In the genomic region with DNA sequence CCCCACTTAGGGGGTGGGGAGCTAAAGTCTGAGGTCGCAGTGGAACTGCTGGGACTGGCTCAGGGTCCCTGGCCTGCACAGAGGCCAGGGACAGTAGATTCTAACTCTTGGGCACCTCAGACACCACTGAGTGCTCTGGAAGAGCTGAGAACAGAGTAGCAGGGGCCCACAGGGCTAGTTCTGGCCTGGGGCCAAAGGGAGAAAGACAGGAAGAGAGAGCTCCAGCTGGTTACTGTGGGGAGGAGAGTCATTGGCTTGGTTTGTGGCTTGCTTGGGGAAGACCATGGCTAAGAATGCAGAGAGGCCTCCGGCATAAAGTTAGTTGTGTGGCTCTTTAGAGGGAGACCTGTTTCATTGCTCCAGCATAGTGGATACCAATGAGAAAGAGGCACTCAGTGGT, we compare ENCODE assay signal across 13 mouse cellular contexts. TPM values are rescaled to one million over a fixed set of nuclear protein-coding genes. Genes with fewer than 3 reads are reported as not detected.
DNase-seq lines count a peak whose midpoint lies in the region; ATAC-seq and TF ChIP-seq lines count a peak whose summit lies in the region.
"Had no signal": no experiment of that assay in that cellular context is flagged by ENCODE, and none has a peak within 500 bp of the region (broad histone marks: within the 10 kb centered on the region; RNA-seq: fewer than 3 reads in every experiment).

No protein-coding gene starts in this region.

- peaks cover 2% of the 10 kb centered on the region; the same call in 1 of the 2 replicates for H3K4me1 ChIP-seq in intestine, embryonic 15.5 days (replicated peaks)
- no peaks in the 10 kb centered on the region for H3K4me1 ChIP-seq in stomach, postnatal 0 days (replicated peaks; ENCODE audit: control insufficient read depth, insufficient read depth)
- H3K4me1 ChIP-seq in forebrain, embryonic 11.5 days (replicated peaks; ENCODE audit: control insufficient read depth, insufficient read depth, low read length): no peaks in the 10 kb centered on the region
- H3K4me1 ChIP-seq: limb, embryonic 12.5 days; midbrain, embryonic 15.5 days had no signal

- no peak overlapping the region for H3K27ac ChIP-seq in intestine, embryonic 15.5 days
- no peak overlapping the region for H3K27ac ChIP-seq in stomach, postnatal 0 days (replicated peaks)
- no peak overlapping the region for H3K27ac ChIP-seq in forebrain, embryonic 11.5 days (ENCODE audit: low read depth, low read length)
- H3K27ac ChIP-seq: limb, embryonic 12.5 days; midbrain, embryonic 15.5 days had no signal

- H3K27me3 ChIP-seq in intestine, embryonic 15.5 days (replicated peaks): no peaks in the 10 kb centered on the region
- H3K27me3 ChIP-seq in stomach, postnatal 0 days (ENCODE audit: control insufficient read depth, insufficient read depth, low read length): no peaks in the 10 kb centered on the region
- no peaks in the 10 kb centered on the region for H3K27me3 ChIP-seq in forebrain, embryonic 11.5 days (ENCODE audit: control insufficient read depth, insufficient read depth, low read length)
- H3K27me3 ChIP-seq: limb, embryonic 12.5 days; midbrain, embryonic 15.5 days had no signal

- peak; percentile 51; the same call in 1 of the 2 replicates for ATAC-seq in intestine, embryonic 15.5 days
- 0 out of 2 replicates have a peak, but pooled peaks have one; percentile 21 for ATAC-seq in stomach, postnatal 0 days (ENCODE audit: low FRiP score, low TSS enrichment)
- no peak for ATAC-seq in frontal cortex, adult (ENCODE audit: low TSS enrichment)
- ATAC-seq in forebrain, embryonic 11.5 days (replicated peaks; ENCODE audit: low FRiP score): no peak

- H3K9me3 ChIP-seq in intestine, embryonic 15.5 days: no peaks in the 10 kb centered on the region
- H3K9me3 ChIP-seq in stomach, postnatal 0 days (ENCODE audit: control insufficient read depth, low read length): no peaks in the 10 kb centered on the region
- H3K9me3 ChIP-seq in forebrain, embryonic 11.5 days (ENCODE audit: control insufficient read depth, low read length): no peaks in the 10 kb centered on the region
- H3K9me3 ChIP-seq: limb, embryonic 12.5 days; midbrain, embryonic 15.5 days had no signal

- no peak overlapping the region for H3K9ac ChIP-seq in intestine, embryonic 15.5 days
- H3K9ac ChIP-seq in stomach, postnatal 0 days (ENCODE audit: low read length): no peak overlapping the region
- H3K9ac ChIP-seq in forebrain, embryonic 11.5 days (ENCODE audit: low read length): no peak overlapping the region
- H3K9ac ChIP-seq: limb, embryonic 12.5 days; midbrain, embryonic 15.5 days had no signal

- DNase-seq in heart, postnatal 4 days: peak; percentile 20
- no peak for DNase-seq in heart, adult 18-20 months
- DNase-seq in right cerebral cortex, postnatal 4 days: peak; percentile 1
- no peak for DNase-seq in right cerebral cortex, adult 2 months (ENCODE audit: low spot score in 2 of 2)
- DNase-seq in stomach, postnatal 0 days (ENCODE audit: low spot score): no peak
- no peak for DNase-seq in forebrain, embryonic 11.5 days (ENCODE audit: low spot score)
- DNase-seq: adrenal gland, adult 2 months; cerebellum, adult 9-11 months; layer of hippocampus, postnatal 36 days had no signal

- TF ChIP-seq CTCF in stomach, postnatal 0 days (IDR thresholded peaks at IDR 0.05; ENCODE audit: low read depth): no peak

- no peak overlapping the region for H3K4me3 ChIP-seq in intestine, embryonic 15.5 days (replicated peaks)
- no peak overlapping the region for H3K4me3 ChIP-seq in stomach, postnatal 0 days (ENCODE audit: low read depth, low read length)
- H3K4me3 ChIP-seq in forebrain, embryonic 11.5 days (ENCODE audit: low read depth, low read length): no peak overlapping the region
- H3K4me3 ChIP-seq: limb, embryonic 12.5 days; midbrain, embryonic 15.5 days had no signal

- no peak overlapping the region for H3K4me2 ChIP-seq in intestine, embryonic 15.5 days (replicated peaks)
- no peak overlapping the region for H3K4me2 ChIP-seq in stomach, postnatal 0 days (replicated peaks; ENCODE audit: low read depth)
- no peak overlapping the region for H3K4me2 ChIP-seq in forebrain, embryonic 11.5 days (ENCODE audit: low read depth, low read length, severe bottlenecking)
- H3K4me2 ChIP-seq: limb, embryonic 12.5 days; midbrain, embryonic 15.5 days had no signal

- H3K36me3 ChIP-seq in intestine, embryonic 15.5 days: no peaks in the 10 kb centered on the region
- no peaks in the 10 kb centered on the region for H3K36me3 ChIP-seq in stomach, postnatal 0 days (ENCODE audit: control insufficient read depth, insufficient read depth, low read length)
- no peaks in the 10 kb centered on the region for H3K36me3 ChIP-seq in forebrain, embryonic 11.5 days (ENCODE audit: control insufficient read depth, insufficient read depth, low read length)
- H3K36me3 ChIP-seq: limb, embryonic 12.5 days; midbrain, embryonic 15.5 days had no signal

- TF ChIP-seq EP300 in stomach, postnatal 0 days (optimal IDR thresholded peaks at IDR 0.05): no peak

- WGBS in intestine, embryonic 15.5 days: 53% methylated on average over 2 of the region's 2 CpGs
- WGBS in stomach, postnatal 0 days: 41% methylated on average over 2 of the region's 2 CpGs
- 86% methylated on average over 2 of the region's 2 CpGs for WGBS in forebrain, embryonic 11.5 days

RNA-seq across cellular contexts. Expression of gene Gm6377, which starts 21.5 kb away (rescaled TPM):
- total RNA-seq in heart, postnatal 4 days (2021): under 1 TPM; 0.26 to 0.27 TPM
- total RNA-seq in heart, adult 18-20 months (2021): under 1 TPM; 0.10 to 0.13 TPM
- polyA plus RNA-seq in intestine, embryonic 15.5 days (2015; fragmentation: Nextera tagmentation; extraction: Ambion mirVana): 0.28 TPM in 2 replicates
- 0.08 TPM in 1 of 2 replicates, not detected in the other for polyA plus RNA-seq in stomach, postnatal 0 days (2015; fragmentation: Nextera tagmentation; extraction: Ambion mirVana)
- polyA plus RNA-seq in forebrain, embryonic 11.5 days (2014; fragmentation: Nextera tagmentation; extraction: Ambion mirVana): 0.17 TPM in 1 of 2 replicates, not detected in the other
- total RNA-seq: layer of hippocampus, postnatal 36 days had no signal
- polyA plus RNA-seq: adrenal gland, adult 2 months had no signal

Comparison
In these comparisons a context has a peak if more than half of its experiments do, and no peak if none do; other contexts are left out.
1. DNase-seq: peak in heart, postnatal 4 days (single experiment) and right cerebral cortex, postnatal 4 days (single experiment); none in heart, adult 18-20 months (0 of 2), right cerebral cortex, adult 2 months (0 of 2), stomach, postnatal 0 days (single experiment) and forebrain, embryonic 11.5 days (single experiment).
2. ATAC-seq: peak in intestine, embryonic 15.5 days (single experiment) and stomach, postnatal 0 days (single experiment); none in frontal cortex, adult (single experiment) and forebrain, embryonic 11.5 days (single experiment).